Mouse (Mus musculus) cerebellum, postnatal 4 days (tissue): ENCODE results near the gene Mast1.
A peak's percentile ranks its signal among the peaks of the same experiment; 100 is the strongest.
"Not testable (repeated sequence)": the region's sequence is repeated elsewhere in the genome, so short reads cannot be mapped to it uniquely, and the experiment has no call there.

ENCODE experiments used
- DNase-seq, 2 experiments: peaks; one replicate each; pipeline ENCODE4 v3.0.0; 2022; ENCODE audit warnings: low spot score in 2 of 2, mixed read lengths in 1 of 2

Mast1 gene

DNA sequence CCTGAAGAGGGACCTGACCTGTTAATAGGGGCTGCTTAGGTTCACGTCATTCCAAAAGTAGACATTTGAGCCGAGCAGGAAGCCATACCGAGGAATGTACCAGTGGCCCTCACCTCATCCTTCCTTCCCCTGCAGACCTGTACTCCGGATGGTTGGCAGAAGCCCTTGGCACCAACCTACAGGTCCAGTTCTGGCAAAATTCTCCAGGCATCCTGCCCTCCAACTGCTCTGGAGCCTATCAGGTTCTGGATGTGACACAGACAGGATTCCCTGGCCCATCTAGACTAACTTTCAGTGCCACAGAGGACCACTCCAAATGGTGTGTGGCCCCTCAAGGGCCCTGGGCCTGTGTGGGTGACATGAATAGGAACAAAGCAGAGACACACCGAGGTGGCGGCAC, 26.6 kb downstream of the Mast1 start:
- DNase-seq, result no peak

DNA sequence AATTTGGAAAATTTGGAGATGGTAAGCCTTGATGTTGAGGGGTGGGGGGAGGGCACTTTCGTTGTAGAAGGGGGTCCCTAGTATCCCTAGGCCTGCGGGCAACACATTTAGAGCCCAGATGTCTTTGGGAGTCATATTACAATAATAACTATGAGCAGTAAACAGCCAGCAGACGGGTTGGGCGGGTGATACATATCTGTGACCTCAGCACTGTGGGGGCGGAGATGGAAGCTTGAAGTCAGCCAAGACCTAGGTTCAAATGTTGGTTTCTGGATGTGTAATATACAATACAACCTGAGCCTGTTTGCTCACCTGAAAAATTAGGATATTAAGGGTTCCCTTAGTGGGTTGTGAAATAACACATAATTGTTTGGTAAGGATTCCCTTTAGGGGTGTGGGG, 27.2 kb downstream of the Mast1 start:
- DNase-seq, result no peak

DNA sequence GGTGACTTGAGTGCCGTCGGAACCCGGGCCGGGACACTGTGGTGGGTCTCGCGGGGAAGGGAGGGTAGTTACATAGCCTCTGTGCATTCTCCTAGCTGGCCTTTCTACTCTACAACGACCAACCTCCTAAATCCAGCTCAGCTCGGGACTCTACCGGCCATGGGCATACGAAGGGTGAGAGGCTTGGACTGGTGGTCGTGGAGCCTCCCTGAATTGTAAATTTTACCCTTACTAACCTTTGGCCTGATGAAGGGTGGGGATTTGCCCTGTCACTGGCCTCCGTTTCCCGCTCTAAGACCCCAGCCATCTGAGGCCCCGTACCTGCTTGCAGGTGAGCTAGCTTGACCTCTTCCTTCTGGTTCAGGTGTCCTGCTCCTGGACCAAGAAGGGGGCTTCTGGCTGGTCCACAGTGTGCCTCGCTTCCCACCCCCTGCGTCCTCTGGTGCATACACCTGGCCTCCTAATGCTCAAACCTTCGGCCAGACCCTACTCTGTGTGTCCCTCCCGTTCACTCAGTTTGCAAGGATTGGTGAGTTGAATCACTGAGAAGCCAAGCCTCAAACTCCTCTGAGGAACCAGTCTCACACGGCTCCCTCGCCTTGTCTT, 27.9 kb downstream of the Mast1 start:
- DNase-seq, result no peak

DNA sequence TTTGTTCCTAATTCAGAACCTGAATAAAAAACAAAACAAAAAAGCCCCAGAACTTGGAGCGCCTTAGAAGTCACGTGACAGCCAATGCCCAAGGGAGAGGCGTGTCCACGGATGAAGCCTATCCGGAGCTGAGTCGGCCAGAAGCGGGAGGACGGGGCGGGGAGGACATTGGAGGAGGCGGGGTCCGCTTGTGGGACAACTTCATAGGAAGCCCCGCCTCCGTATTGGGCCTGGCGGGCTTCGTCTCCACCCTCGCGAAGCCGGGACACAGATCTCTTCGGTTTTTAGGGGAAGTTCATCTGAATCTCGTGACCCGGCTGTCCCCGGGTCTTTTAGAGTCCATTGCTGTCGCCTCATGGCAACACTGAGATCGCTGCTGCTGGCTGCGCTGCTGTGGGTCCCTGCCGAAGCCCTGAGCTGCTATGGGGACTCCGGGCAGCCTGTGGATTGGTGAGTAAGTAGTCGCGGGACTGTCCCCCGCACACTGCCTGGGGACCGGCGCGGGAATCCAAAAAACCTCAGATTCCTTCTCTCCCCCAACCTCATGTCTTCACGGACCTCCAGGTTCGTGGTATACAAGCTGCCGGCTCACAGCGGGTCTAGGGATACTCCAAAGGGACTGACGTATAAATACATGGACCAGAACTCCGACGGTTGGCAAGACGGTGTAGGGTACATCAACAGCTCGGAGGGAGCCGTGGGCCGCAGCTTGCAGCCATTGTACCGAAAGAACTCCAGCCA, 28.6 kb downstream of the Mast1 start, which contains the start of gene Dnase2a:
Gene Dnase2a, plus strand, starts transcription at position 140 of the 741 bp plus-strand sequence.
- DNase-seq, result peak; percentile 65 to 85

DNA sequence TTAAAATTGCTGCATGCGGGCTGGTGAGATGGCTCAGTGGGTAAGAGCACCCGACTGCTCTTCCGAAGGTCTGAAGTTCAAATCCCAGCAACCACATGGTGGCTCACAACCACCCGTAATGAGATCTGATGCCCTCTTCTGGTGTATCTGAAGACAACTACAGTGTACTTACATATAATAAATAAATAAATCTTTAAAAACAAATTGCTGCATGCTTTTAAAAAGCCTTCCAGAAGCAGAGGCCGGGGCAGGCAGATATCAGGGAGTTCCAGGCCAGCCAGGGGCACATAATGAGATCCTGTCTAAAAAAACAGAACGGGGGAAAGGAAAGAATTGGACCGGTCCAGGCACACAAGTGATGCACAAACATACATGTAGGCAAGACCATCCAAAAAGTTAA, 29.2 kb downstream of the Mast1 start:
- DNase-seq, result not testable (repeated sequence)

DNA sequence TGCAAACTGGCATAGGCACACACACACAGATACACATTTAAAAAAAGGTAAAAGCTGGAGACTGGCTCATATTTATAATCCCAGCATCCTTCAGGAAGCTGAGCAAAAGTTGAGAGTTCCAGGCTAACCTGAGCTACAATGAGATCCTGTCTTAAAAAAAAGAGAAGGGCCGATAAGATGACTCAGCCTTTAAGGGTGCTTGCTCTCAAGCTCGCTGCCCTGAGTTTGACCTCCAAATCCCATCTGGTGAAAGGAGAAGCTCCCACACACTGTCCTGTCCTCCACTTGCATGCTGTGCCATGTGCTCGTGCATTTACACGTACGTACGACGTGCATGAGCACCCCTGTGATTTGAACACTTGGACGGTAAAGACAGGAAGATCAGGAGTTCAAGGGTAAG, 29.7 kb downstream of the Mast1 start:
- DNase-seq, result no peak

DNA sequence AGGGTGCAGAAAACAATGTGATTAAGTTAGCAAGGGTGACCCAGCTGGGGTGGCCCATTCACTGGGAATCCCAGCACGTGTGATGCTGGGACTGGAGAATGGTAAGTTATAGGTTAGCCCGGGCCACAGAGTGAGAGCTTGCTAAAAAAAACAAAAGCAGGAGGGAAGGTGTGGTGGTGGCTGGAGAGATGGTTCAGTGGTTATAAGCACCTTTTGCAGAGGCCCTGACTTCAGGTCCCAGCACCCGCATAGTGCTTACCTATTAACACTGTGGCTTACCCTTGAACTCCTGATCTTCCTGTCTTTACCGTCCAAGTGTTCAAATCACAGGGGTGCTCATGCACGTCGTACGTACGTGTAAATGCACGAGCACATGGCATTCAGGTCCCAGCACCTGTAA, 30.1 kb downstream of the Mast1 start:
- DNase-seq, result no peak

DNA sequence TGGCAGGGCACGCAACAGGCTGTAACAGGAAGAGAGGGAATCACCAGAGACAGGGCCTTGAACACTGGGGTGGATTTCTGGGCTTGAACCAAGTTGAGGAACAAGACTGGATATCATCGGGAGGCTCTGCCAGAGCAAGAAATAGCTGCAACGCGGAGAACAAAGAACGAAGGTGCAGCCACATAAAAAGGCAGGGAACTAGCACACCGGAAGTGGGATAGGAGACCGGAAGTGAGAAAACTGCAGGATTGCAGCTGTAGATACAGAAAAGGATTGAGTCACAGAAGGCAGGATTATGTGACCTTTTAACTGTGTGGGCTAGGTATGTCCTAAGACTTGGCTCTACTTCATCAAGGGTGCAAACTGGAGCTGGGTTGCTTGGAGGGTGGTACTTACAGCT, 32.8 kb downstream of the Mast1 start:
- DNase-seq, result no peak

DNA sequence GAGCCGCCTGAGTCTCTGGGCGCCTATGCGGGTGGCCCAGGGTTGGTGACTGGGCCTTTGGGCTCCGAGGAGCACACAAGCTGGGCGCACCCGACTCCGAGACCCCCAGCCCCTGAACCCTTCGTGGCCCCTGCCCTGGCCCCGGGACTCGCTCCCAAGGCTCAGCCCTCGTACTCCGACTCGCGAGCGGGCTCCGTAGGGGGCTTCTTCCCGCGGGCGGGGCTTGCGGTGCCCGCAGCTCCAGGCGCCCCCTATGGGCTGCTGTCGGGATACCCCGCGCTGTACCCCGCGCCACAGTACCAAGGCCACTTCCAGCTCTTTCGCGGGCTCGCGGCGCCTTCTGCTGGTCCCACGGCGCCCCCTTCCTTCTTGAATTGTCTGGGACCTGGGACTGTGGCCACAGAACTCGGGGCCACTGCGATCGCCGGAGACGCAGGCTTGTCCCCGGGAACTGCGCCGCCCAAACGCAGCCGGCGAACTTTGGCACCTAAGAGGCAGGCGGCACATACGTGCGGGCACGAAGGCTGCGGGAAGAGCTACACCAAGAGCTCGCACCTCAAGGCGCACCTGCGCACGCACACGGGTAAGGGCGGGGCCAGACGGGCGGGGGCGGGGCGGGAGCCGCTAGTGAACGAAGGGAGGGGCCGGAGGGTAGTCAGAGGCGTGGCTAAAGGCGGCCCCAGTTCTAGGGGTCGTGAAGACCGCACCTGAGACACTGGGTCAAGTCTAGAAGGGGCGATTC, 34.1 kb downstream of the Mast1 start:
- DNase-seq, result peak; percentile 93 to 98

DNA sequence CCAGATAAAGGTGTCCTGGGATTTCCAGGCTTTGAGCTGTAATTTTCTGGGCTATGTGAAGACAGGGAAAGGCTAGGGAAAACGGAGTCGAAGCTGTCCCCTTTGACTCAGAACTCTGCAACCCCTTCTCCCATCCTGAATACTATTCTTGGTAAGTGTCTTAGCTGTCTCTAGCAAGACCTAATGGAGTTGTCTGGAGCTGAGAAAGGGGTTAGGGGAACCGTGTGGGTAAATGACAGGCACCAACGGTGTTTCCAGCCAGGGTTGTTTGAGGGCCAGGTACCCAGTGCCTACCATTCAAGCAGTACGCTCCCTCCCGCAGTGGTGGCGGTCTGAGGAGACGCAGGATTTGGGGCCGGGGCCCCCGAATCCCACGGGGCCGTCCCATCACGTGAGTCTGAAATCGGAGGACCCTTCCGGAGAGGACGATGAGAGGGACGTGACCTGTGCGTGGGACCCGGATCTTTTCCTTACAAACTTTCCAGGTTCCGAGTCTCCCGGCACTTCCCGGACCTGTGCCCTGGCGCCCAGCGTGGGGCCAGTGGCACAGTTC, 34.7 kb downstream of the Mast1 start:
- DNase-seq, result no peak

DNA sequence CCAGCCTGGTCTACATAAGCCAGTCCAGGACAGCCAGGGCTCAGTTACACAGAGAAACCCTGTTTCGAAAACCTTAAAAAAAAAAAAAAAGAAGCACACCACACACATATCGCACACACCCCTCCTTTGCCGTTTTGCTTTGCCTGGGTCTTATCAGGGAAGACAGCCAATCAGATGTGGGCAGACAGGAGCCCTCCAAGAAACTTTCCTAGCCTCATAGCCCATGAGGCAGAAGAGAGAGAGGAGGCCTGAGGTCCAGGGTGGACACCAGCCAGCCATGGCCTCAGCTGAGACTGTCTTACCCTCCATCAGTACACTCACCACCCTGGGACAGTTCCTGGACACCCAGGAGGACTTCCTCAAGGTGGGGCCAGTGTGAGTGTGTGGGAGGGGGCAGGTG, 35.4 kb downstream of the Mast1 start, which contains the start of gene Klf1:
Gene Klf1, plus strand, starts transcription at position 177 of the 400 bp plus-strand sequence.
- no peak for DNase-seq

DNA sequence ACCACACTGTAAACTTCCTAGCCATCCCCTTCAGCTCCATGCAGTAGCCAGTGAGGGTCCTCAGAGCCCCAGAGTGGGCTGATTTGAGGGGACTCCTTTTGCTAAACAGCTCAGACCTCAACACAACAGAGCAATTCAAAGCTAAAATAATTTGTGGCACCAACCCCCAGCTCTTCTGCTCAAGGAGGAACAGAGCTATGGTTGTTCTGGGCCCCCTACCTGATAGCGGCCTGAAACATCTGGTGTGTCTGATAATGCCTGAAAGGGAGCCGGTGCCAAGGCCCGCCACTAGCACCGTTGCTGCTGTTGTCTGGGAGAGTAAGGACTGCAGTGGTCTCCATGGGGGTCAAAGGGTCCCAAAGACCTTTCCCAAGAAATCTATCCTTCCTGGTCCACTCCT, 36.1 kb downstream of the Mast1 start:
- no peak for DNase-seq

DNA sequence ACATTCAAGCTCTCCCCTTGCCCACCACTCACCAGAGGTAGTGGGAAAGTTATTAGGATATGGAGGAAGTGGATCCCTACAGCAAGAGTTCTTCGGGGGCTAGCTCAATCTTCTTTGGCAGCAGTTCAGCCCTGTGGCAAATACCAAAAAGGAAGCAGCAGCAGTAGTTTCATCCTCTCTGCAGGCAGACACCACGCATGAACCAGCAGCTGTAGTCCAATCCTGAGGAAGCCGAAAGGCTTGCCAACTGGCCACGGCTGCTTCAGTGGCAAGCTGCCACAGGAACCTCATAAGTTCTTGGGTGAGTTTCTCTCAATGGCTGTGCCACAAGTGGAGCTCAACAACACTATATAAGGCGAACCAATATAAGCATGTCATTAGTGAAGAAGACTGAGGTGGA, 41.2 kb downstream of the Mast1 start:
- no peak for DNase-seq

DNA sequence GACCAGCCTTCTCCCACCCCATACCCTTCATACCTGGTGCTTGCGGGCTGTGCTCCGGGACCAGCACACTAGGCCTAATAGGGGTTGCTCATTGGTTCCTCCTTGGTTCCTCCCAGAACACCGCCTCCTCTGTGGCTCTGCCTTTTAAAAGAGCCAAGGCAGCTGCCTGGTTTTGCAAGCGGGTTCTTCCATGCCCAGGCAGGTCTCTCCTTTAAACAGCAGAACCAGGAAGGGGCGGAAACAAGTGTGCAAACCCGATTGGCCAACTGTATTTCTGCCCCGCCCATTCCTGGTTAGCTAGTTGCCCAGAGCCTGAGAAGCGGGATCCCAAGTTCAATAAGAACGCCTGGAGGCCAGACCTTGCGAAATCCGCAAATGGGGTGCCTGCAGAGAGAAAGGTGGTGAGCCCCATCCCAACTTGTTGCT, 43.4 kb downstream of the Mast1 start, which contains the start of gene Gcdh:
Gene Gcdh, minus strand, starts transcription at position 213 of the 426 bp plus-strand sequence.
- peak; percentile 63 to 81 for DNase-seq

DNA sequence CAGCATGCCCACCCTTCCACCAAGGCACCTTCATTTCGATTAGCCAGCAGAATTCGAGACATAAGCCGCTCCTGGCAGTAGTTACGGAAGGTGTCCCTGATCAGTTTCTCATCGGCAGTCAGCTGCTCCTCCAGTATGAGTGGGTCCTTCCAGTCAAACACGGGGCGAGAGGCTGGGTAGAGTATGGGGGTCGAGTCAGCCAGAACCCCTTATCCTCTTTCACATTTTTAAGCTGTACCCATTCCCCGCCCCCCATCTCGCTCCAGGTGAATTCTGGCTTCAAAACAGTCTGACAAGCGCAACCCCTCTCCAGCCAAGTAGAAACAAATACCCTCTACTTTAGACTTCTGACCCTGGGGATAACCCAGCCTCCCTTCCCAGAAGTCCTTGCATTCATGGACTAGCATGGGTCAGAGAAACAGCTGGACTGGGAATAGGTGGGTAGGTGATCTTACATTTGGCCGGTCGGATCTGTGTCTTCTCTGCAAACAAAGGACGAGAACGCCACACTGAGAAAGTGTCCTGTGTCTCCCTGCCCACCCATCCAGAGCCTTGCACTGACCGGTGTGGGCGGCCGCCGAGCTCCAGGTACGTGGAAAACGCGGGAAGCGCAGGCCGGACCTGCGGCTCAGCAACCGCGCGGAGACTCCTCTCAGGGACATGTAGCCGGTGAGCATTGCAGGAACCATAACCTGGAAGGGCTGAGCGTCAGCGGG, 44.0 kb downstream of the Mast1 start:
- no peak for DNase-seq

DNA sequence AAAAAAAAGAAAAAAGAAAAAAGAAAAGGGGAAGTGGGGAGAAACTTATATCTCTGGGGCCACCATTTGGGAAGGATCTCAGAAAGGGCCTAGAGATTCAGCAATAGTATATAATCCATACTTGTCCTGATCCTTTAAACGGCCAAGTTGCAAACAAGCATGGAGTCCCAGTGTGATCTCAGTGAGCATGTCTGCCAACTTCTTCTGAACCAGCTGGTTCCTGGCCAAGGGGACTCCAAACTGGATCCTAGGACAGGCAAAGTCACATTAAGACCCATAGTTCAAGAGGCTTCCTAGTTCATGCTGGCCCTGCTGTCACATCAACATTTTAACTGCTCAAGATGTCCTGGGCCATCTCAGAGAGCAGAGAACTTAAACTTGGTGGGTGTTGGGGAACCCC, 48.0 kb downstream of the Mast1 start:
- no peak for DNase-seq

DNA sequence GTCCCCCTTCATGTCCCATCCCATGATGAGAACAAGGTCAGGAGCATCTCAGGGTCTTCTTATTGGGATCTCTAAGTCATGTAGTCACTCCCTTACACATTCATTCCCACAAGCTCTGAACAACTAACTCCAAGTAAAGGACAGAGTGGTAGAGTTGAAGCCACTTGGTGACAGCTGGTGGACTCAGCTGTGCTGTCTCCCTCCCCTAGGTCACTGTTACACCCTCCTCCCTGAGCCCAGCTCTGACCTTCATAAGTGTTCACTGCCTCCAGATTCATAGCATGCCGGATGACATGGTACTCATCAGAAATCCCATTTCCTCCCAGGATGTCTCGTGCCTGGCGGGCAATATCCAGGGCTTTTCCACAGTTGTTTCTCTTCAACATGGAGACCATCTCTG, 48.9 kb downstream of the Mast1 start:
- DNase-seq, result no peak

DNA sequence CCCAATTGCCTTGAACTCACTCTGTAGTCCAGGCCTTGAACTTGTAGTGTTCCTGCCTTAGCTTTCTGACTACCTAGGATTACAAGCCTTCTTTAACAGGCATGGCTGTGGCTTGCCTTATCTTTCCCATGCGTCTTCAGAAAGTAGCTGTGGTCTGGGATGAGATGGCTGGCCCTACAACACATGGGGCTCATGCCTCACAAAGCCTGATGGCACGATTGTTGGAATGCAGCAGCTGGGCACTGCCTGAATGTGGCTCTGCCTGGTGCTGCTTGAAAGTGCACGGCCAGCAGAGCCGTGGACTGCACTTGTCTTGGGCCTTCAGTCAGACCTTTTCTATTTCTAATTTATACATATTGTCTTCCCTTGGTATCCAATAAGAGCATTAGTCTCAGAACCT, 52.4 kb downstream of the Mast1 start:
- no peak for DNase-seq

DNA sequence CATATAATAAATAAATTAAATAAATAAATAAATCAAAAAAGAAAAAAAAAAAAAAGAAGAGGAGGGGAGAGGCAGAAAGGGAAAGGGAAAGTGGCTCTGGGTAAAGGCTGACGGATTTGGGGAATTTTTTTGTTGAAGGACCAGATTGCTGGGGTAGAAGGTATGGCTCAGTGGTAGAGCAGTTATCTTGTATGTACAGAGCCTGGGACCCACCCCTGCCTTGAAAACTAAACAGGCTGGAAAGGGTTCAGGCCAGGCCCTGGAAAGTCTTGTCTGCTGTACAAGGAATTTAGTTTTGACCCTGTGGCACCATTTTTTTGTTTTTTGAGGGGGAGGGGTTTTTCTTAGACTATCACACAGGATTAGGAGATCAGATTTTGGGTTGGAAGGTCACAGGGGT, 58.2 kb downstream of the Mast1 start:
- no peak for DNase-seq

DNA sequence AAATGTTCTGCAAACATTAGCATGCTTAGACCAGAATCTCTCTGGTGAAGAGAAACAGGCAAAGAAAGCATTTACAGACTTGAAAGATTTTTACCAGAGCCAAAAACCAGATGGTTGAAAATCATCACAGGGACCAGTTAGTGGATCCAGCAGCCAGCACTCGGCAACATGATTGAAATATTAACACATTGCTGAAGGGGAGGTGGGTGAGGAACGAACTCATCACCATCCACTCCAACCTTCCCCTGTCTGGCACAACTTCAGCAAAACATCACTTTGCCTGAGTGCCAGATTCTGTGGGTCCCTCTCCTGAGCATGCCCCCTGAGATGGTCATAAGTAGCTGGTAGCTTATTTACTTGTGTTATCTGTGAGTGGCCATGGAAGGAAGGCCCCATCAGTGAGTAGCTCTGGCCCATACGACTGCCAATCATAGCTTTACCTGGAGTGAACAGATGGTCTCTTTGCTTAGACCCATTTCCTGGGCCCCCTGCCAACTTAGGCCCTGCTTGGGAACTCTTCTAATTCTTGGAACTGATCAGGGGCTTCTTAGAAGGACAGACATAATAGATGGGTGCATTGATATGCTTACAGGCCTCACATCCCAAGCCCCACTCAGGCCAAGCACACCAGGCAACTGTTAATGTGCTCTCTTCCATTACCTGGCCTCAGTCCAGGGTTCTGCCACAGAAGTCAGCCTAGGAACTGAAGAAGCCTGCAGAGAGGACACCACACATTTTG, 59.7 kb downstream of the Mast1 start:
- peak in 1 of 2 experiments; percentile 55 for DNase-seq

DNA sequence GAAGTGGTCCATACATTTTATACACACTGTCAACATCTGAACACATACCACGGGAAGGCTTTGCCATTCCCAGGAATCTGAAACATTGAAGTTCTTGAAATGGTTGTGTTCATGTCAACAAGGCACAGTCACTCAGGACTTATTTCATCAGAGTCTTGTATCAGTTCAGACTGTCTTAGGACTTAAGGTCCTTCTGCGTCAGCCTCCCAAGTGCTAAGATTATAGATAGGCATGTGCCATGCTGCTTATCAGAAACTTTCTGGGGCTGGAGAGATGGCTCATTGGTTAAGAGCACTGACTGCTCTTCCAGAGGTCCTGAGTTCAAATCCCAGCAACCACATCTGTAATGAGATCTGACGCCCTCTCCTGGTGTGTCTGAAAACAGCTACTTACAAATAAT, 62.8 kb downstream of the Mast1 start:
- DNase-seq, result no peak
